Mouse (Mus musculus) midbrain, embryonic 15.5 days (tissue): ENCODE results near the gene Ccdc160. TPM values are rescaled to one million over a fixed set of nuclear protein-coding genes. Genes with fewer than 3 reads are reported as not detected.

Source experiments
- microRNA counts: library from miRNA; unstranded; fragments of <30 nt; microRNA quantifications from one replicate; lab custom pipeline; 2016
- microRNA-seq: library from miRNA; unstranded; fragments of <30 nt; microRNA quantifications from one replicate; pipeline ENCODE4, GENCODE M21; 2016
- polyA plus RNA-seq: library from polyadenylated mRNA; unstranded; fragments of >200 nt; fragmentation: Nextera tagmentation; extraction: Ambion mirVana; gene quantifications from 2 replicates; pipeline ENCODE4 v1.2.1, GENCODE M21; 2015

The Ccdc160 gene
- polyA plus RNA-seq, 1 experiment from 2014 or later, result 7.9 TPM

MicroRNA genes within 50 kb of the gene (microRNA counts, 519-probe panel; counts per million panel counts)
- microRNA mmu-miR-106a+mmu-miR-17 (lab: Ali Mortazavi, UCI) (4,664 counts per million, percentile 97 among the panel's probes with 10 or more counts), microRNA mmu-miR-18b (lab: Ali Mortazavi, UCI) (903 counts per million, percentile 2 among the panel's probes with 10 or more counts), microRNA mmu-miR-363 (lab: Ali Mortazavi, UCI) (not detected)

Small RNA genes within 50 kb of the gene (microRNA-seq; reads per million reads assigned to microRNA genes)
- 510 reads per million, percentile 71 among the genes with 10 or more reads in this experiment for gene Mir106a
- gene Mir18b, result 45.4 reads per million, percentile 45 among the genes with 10 or more reads in this experiment
- gene Mir19b-2, result 4.8 reads per million, percentile 22 among the genes with 10 or more reads in this experiment
- 335 reads per million, percentile 66 among the genes with 10 or more reads in this experiment for gene Mir20b
- 392 reads per million, percentile 68 among the genes with 10 or more reads in this experiment for gene Mir363
- gene Mir92-2, result 56.1 reads per million, percentile 48 among the genes with 10 or more reads in this experiment

Other genes with a start within 250 kb of the Ccdc160 start
- gene Gpc3, start 177.2 kb upstream of the Ccdc160 start, polyA plus RNA-seq, result 60.1 and 66.2 TPM in 2 replicates
- gene Phf6, start 121.1 kb downstream of the Ccdc160 start, polyA plus RNA-seq, result 65.0 and 71.3 TPM in 2 replicates
- gene Hprt, start 196.9 kb downstream of the Ccdc160 start, polyA plus RNA-seq, result 80.2 and 83.4 TPM in 2 replicates